Mouse (Mus musculus): ENCODE measurements around the gene Clcnkb. TPM values are rescaled to one million over a fixed set of nuclear protein-coding genes. Genes with fewer than 3 reads are reported as not detected.

The Clcnkb gene
- polyA plus RNA-seq, 1 experiment: 0.68 TPM

DNA sequence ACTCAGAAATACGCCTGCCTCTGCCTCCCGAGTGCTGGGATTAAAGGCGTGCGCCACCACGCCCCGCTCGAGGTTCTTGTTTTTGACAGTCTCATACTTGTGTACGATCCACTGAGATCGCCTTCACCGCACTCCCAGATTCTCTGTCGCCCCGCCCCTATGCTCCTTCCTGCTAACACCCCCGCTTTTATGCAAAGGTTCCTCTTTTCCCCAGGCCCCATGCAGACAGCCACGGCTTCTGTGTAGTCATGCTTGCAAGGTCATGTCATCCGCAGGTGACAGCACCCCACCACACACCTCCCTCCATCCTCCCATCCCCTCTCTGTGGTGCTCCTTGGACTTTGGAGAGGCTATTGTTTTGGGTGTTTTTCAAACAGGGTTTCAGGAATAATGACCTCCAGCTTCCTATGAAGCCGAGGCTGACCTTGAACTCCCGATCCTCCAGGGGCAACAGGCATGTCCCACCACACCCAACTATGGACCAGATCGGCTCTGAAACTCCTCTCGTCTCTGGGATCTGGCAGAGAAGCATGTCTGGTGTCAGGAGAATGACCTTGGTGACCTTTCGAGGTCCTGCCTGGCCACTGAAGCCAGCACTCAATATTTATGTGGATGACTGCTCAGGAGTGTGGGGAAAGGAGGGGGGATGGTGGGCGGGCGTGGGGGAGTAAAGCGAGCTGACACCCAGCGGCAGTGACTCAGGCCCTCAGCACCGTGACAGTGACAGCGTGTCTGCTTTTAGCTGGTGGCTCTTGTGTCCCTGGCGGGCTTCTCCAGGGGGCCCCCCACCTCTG lies 3.8 kb upstream of the Clcnkb start:
- TF ChIP-seq POLR2A (IDR thresholded peaks at IDR 0.05; ENCODE audit: control insufficient read depth, low read depth, low read length) (no peak), CTCF (IDR thresholded peaks at IDR 0.05; ENCODE audit: control insufficient read depth, insufficient read depth, insufficient replicate concordance, low read depth, low read length) (no peak)
- no peak overlapping the region for H3K4me3 ChIP-seq (ENCODE audit: control insufficient read depth, low read depth, low read length)
- no peaks in the 10 kb centered on the region for H3K27me3 ChIP-seq (ENCODE audit: control insufficient read depth, insufficient read depth, low read length)
- H3K4me1 ChIP-seq (ENCODE audit: control insufficient read depth, insufficient read depth, low read length): peaks cover 26% of the 10 kb centered on the region
- no peaks in the 10 kb centered on the region for H3K36me3 ChIP-seq (ENCODE audit: control insufficient read depth, insufficient read depth, low read length)
- H3K27ac ChIP-seq (ENCODE audit: control insufficient read depth, insufficient read depth, low read depth, low read length): no peak overlapping the region

DNA sequence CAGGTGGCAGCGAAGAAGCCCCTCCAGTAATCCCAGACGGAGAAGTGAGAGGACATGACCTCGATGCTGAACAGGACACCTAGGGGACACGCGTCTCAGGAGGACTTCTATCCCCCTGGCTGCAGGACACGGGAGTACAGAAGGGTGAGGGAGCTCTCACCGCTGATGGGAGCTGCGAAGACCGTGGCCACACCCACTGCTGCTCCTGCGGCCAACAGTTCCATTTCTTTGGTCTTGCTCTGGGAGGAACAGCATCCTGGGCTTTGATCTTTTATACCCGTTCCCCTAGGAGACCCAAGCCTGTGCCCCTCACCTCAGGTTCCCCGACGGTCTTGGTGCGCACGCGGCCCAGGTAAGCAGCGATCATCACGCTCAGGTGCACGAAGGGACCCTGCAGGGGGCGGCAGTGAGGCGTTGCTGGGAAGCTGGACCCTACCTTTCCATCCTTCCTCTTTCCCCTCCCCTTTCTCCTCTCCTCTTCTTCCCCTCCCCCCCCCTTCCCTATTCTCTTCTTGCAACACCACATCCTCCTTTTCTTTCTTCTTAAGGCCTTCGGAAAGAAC lies 4.3 kb downstream of the Clcnkb start:
- Histone ChIP-seq H3K36me3 (ENCODE audit: control insufficient read depth, insufficient read depth, low read length) (no peaks in the 10 kb centered on the region), H3K27ac (ENCODE audit: control insufficient read depth, insufficient read depth, low read depth, low read length) (no peak overlapping the region), H3K4me1 (ENCODE audit: control insufficient read depth, insufficient read depth, low read length) (peaks cover 12% of the 10 kb centered on the region), H3K27me3 (ENCODE audit: control insufficient read depth, insufficient read depth, low read length) (no peaks in the 10 kb centered on the region), H3K4me3 (ENCODE audit: control insufficient read depth, low read depth, low read length) (no peak overlapping the region)
- TF ChIP-seq CTCF (IDR thresholded peaks at IDR 0.05; ENCODE audit: control insufficient read depth, insufficient read depth, insufficient replicate concordance, low read depth, low read length) (peak; percentile 57; the same call in 1 of the 2 replicates), POLR2A (IDR thresholded peaks at IDR 0.05; ENCODE audit: control insufficient read depth, low read depth, low read length) (no peak)

DNA sequence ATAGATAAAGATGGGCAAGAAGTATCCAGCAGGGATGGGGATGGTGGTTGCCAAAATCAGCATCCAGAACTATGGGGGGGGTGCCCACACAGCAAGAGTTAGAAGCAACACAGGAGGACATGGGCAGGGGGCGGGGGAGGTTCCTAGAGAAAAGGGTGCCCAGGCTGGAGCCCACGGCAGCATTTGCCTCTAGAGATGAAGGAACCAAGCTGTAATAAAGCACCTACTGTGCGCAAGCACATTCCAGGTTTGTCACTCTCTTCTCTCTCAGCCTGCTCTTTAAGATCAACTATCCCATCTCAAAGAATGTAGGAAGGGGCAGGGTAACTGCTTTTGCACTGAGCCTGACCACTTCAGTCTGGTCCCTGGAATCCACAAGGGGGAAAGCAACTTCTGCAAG lies 7.2 kb downstream of the Clcnkb start:
- no peak for TF ChIP-seq CTCF (IDR thresholded peaks at IDR 0.05; ENCODE audit: control insufficient read depth, insufficient read depth, insufficient replicate concordance, low read depth, low read length)
- no peak for TF ChIP-seq POLR2A (IDR thresholded peaks at IDR 0.05; ENCODE audit: control insufficient read depth, low read depth, low read length)
- Histone ChIP-seq H3K36me3 (ENCODE audit: control insufficient read depth, insufficient read depth, low read length) (no peaks in the 10 kb centered on the region), H3K4me1 (ENCODE audit: control insufficient read depth, insufficient read depth, low read length) (peaks cover 9% of the 10 kb centered on the region), H3K4me3 (ENCODE audit: control insufficient read depth, low read depth, low read length) (no peak overlapping the region), H3K27ac (ENCODE audit: control insufficient read depth, insufficient read depth, low read depth, low read length) (no peak overlapping the region), H3K27me3 (ENCODE audit: control insufficient read depth, insufficient read depth, low read length) (no peaks in the 10 kb centered on the region)

DNA sequence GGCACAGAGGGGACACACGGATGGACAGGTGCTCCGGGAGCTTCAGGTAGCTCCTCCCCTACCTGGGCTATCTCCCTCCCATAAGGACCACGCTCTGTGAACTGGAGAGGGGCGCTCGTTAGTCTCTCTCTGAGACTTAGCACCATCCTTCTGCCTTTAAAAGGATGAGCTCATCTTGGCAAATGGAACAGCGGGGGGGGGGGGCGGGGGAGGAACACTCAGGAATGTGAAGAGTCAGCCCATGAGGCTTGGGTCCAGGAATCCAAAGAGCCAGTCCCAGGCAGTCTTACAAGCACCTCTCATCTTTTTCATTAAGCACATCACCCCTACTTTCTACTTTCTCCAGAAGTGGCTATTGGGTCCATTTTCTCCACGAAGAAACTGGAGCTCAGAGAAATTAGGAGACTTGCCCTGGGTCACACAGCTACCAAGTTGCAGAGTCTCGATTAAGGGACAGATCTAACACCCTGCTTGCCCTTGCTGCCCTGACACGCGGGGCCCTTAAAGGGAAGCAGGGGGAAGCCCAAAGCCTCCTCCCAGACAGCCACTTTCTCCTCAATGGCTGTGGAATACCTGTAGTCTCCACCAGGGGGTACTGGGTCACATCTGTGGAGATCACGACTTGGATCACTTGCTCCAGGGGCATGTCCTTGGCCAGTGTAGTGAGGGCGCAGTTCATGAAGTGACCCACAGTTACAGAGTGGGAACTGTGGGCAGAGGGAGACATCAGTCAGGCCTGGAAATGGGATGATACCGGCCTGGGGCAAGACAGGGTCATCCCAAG lies 9.1 kb downstream of the Clcnkb start:
- peaks cover 5% of the 10 kb centered on the region; the same call in 1 of the 2 replicates for H3K4me1 ChIP-seq (ENCODE audit: control insufficient read depth, insufficient read depth, low read length)
- TF ChIP-seq CTCF (IDR thresholded peaks at IDR 0.05; ENCODE audit: control insufficient read depth, insufficient read depth, insufficient replicate concordance, low read depth, low read length) (peak; percentile 39; the same call in 1 of the 2 replicates), POLR2A (IDR thresholded peaks at IDR 0.05; ENCODE audit: control insufficient read depth, low read depth, low read length) (no peak)
- no peaks in the 10 kb centered on the region for H3K36me3 ChIP-seq (ENCODE audit: control insufficient read depth, insufficient read depth, low read length)
- no peaks in the 10 kb centered on the region for H3K27me3 ChIP-seq (ENCODE audit: control insufficient read depth, insufficient read depth, low read length)
- no peak overlapping the region for H3K4me3 ChIP-seq (ENCODE audit: control insufficient read depth, low read depth, low read length)
- no peak overlapping the region for H3K27ac ChIP-seq (ENCODE audit: control insufficient read depth, insufficient read depth, low read depth, low read length)

DNA sequence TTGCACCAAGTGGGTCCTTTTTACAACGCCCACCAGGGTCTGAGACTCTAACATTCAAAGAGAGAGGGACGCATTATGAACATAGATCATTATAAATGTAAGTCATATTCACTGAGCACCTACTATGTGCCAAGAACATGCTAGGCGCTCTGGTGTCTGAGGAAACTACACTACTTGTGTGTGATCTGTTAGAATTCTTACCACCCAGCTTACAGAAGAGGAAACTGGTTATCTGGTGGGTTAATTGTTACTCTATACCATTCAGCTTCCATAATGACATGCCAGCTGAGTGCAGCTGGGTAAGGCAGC lies 10.5 kb downstream of the Clcnkb start:
- Histone ChIP-seq H3K36me3 (ENCODE audit: control insufficient read depth, insufficient read depth, low read length) (no peaks in the 10 kb centered on the region), H3K27ac (ENCODE audit: control insufficient read depth, insufficient read depth, low read depth, low read length) (no peak overlapping the region), H3K27me3 (ENCODE audit: control insufficient read depth, insufficient read depth, low read length) (no peaks in the 10 kb centered on the region), H3K4me3 (ENCODE audit: control insufficient read depth, low read depth, low read length) (no peak overlapping the region), H3K4me1 (ENCODE audit: control insufficient read depth, insufficient read depth, low read length) (no peaks in the 10 kb centered on the region; the same call in 1 of the 2 replicates)
- TF ChIP-seq CTCF (IDR thresholded peaks at IDR 0.05; ENCODE audit: control insufficient read depth, insufficient read depth, insufficient replicate concordance, low read depth, low read length) (no peak), POLR2A (IDR thresholded peaks at IDR 0.05; ENCODE audit: control insufficient read depth, low read depth, low read length) (no peak)

DNA sequence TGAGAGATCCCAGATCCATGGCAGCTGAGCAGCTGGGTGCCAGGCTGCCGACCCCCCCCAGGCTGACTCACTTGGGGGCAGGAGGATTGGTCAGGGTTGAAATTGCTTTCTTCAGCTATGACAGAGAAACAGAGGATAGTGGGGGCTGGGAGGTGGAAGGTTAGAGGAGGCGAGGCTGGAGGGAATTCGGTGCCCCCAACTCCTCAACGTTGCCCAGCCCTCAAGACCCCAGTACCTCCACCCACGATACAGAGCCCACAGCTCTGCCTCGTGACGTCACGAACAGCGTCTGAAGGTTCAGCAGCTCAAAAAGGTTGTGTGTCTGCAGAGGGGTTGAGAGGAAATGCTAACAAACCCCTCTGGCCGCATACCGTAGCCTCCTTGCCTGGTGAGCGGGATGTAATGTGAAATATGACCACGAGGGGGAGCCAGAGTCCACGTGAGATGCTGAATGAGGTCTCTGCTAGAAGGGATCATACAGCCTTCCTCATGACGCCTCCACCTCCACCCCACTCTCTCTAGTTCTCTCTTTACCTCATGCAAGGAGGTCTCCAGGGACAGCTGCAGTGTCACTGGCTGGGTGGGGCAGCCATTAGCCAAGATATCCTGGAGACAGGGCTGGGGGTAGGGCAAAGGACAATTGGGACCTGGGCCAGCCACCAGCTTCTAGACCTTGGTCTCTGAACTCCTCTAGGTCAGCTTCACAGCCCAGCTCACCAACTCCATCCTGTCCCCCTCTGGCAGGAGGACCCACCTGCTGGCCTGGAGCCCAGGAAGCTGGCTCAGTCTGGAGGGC lies 11.1 kb downstream of the Clcnkb start:
- H3K27ac ChIP-seq (ENCODE audit: control insufficient read depth, insufficient read depth, low read depth, low read length): no peak overlapping the region
- no peaks in the 10 kb centered on the region for H3K27me3 ChIP-seq (ENCODE audit: control insufficient read depth, insufficient read depth, low read length)
- TF ChIP-seq POLR2A (IDR thresholded peaks at IDR 0.05; ENCODE audit: control insufficient read depth, low read depth, low read length) (no peak), CTCF (IDR thresholded peaks at IDR 0.05; ENCODE audit: control insufficient read depth, insufficient read depth, insufficient replicate concordance, low read depth, low read length) (peak; percentile 98)
- H3K4me3 ChIP-seq (ENCODE audit: control insufficient read depth, low read depth, low read length): no peak overlapping the region
- H3K4me1 ChIP-seq (ENCODE audit: control insufficient read depth, insufficient read depth, low read length): no peaks in the 10 kb centered on the region; the same call in 1 of the 2 replicates
- no peaks in the 10 kb centered on the region for H3K36me3 ChIP-seq (ENCODE audit: control insufficient read depth, insufficient read depth, low read length)
